Mouse (Mus musculus): ENCODE measurements at regions not wholly inside any gene's neighbourhood (a gene's known extent, or its start where the extent isn't known, plus 50 kb on each side); places are given as distances from the start of the nearest gene placed in this dataset.

- no peak overlapping the region for H3K4me3 ChIP-seq (ENCODE audit: low read depth, low read length)
- no peak for ATAC-seq (ENCODE audit: low FRiP score)
- H3K27me3 ChIP-seq (ENCODE audit: control insufficient read depth, insufficient read depth, low read length): no peaks in the 10 kb centered on the region
- H3K4me1 ChIP-seq (ENCODE audit: control insufficient read depth, insufficient read depth, low read length): no peaks in the 10 kb centered on the region
- H3K36me3 ChIP-seq (ENCODE audit: control insufficient read depth, insufficient read depth, low read length): no peaks in the 10 kb centered on the region
- WGBS: 91% methylated on average over 8 of the region's 8 CpGs
- H3K4me2 ChIP-seq: no peak overlapping the region
- no peak for DNase-seq (ENCODE audit: low spot score, missing footprints)
- no peaks in the 10 kb centered on the region for H3K9me3 ChIP-seq (ENCODE audit: control insufficient read depth, low read length)
- no peak overlapping the region for H3K9ac ChIP-seq (ENCODE audit: low read length)
- no peak overlapping the region for H3K27ac ChIP-seq (ENCODE audit: low read depth, low read length)
Measured at GRCm38 (mm10) chr10:22927977-22928376, 108.0 kb upstream of the Tcf21 start.

GRCm38 (mm10) chr10:22926099-22926498 lies 106.1 kb upstream of the Tcf21 start:
- DNase-seq (ENCODE audit: low spot score, missing footprints) (no peak), ATAC-seq (ENCODE audit: low FRiP score) (no peak)
- H3K27me3 ChIP-seq (ENCODE audit: control insufficient read depth, insufficient read depth, low read length): no peaks in the 10 kb centered on the region
- no peaks in the 10 kb centered on the region for H3K9me3 ChIP-seq (ENCODE audit: control insufficient read depth, low read length)
- no peak overlapping the region for H3K27ac ChIP-seq (ENCODE audit: low read depth, low read length)
- WGBS: 84% methylated on average over 5 of the region's 5 CpGs
- H3K9ac ChIP-seq (ENCODE audit: low read length): no peak overlapping the region
- H3K4me3 ChIP-seq (ENCODE audit: low read depth, low read length): no peak overlapping the region
- H3K4me1 ChIP-seq (ENCODE audit: control insufficient read depth, insufficient read depth, low read length): no peaks in the 10 kb centered on the region
- no peaks in the 10 kb centered on the region for H3K36me3 ChIP-seq (ENCODE audit: control insufficient read depth, insufficient read depth, low read length)
- no peak overlapping the region for H3K4me2 ChIP-seq

- no peaks in the 10 kb centered on the region for H3K9me3 ChIP-seq (ENCODE audit: control insufficient read depth, low read length)
- no peak overlapping the region for H3K9ac ChIP-seq (ENCODE audit: low read length)
- 76% methylated on average over 11 of the region's 11 CpGs for WGBS
- H3K27me3 ChIP-seq (ENCODE audit: control insufficient read depth, insufficient read depth, low read length): no peaks in the 10 kb centered on the region
- no peaks in the 10 kb centered on the region for H3K4me1 ChIP-seq (ENCODE audit: control insufficient read depth, insufficient read depth, low read length)
- H3K27ac ChIP-seq (ENCODE audit: low read depth, low read length): no peak overlapping the region
- no peak overlapping the region for H3K4me2 ChIP-seq
- no peak for DNase-seq (ENCODE audit: low spot score, missing footprints)
- ATAC-seq (ENCODE audit: low FRiP score): no peak
- no peaks in the 10 kb centered on the region for H3K36me3 ChIP-seq (ENCODE audit: control insufficient read depth, insufficient read depth, low read length)
- no peak overlapping the region for H3K4me3 ChIP-seq (ENCODE audit: low read depth, low read length)
Measured at GRCm38 (mm10) chr10:22921035-22921965, 101.3 kb upstream of the Tcf21 start.

- WGBS: 85% methylated on average over 1 of the region's 1 CpGs
- no peak overlapping the region for H3K9ac ChIP-seq (ENCODE audit: low read length)
- DNase-seq (ENCODE audit: low spot score, missing footprints) (no peak), ATAC-seq (ENCODE audit: low FRiP score) (no peak)
- no peaks in the 10 kb centered on the region for H3K36me3 ChIP-seq (ENCODE audit: control insufficient read depth, insufficient read depth, low read length)
- no peaks in the 10 kb centered on the region for H3K27me3 ChIP-seq (ENCODE audit: control insufficient read depth, insufficient read depth, low read length)
- no peak overlapping the region for H3K4me2 ChIP-seq
- no peak overlapping the region for H3K27ac ChIP-seq (ENCODE audit: low read depth, low read length)
- no peaks in the 10 kb centered on the region for H3K4me1 ChIP-seq (ENCODE audit: control insufficient read depth, insufficient read depth, low read length)
- no peaks in the 10 kb centered on the region for H3K9me3 ChIP-seq (ENCODE audit: control insufficient read depth, low read length)
- H3K4me3 ChIP-seq (ENCODE audit: low read depth, low read length): no peak overlapping the region
Measured at GRCm38 (mm10) chr10:22919869-22920268, 99.9 kb upstream of the Tcf21 start.

DNA sequence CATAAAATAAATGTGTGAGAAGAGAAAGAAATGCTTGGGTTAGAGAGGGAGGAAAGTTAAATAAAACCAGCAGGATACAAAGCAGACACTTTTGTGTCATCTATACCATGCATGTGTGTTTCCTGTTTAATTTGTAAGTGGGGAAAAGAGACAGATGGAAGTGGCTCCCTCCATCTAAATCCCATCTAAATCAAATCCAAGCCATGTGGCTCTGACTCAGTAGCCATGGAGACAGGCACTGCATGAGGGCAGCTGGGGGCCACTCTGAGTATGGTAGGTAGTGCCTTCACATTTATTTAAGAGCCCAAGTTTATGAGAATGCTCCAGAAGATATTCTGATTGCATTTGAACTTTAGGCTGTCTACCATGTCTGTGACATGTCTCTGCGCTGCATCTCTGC lies 97.8 kb upstream of the Tcf21 start:
- Histone ChIP-seq H3K4me3 (ENCODE audit: low read depth, low read length) (no peak overlapping the region), H3K9ac (ENCODE audit: low read length) (no peak overlapping the region), H3K4me2 (no peak overlapping the region), H3K36me3 (ENCODE audit: control insufficient read depth, insufficient read depth, low read length) (no peaks in the 10 kb centered on the region), H3K27ac (ENCODE audit: low read depth, low read length) (no peak overlapping the region), H3K4me1 (ENCODE audit: control insufficient read depth, insufficient read depth, low read length) (no peaks in the 10 kb centered on the region), H3K27me3 (ENCODE audit: control insufficient read depth, insufficient read depth, low read length) (no peaks in the 10 kb centered on the region), H3K9me3 (ENCODE audit: control insufficient read depth, low read length) (no peaks in the 10 kb centered on the region)
- DNase-seq (ENCODE audit: low spot score, missing footprints) (no peak), ATAC-seq (ENCODE audit: low FRiP score) (no peak)
- WGBS: 96% methylated on average over 1 of the region's 1 CpGs

- Histone ChIP-seq H3K9me3 (ENCODE audit: control insufficient read depth, low read length) (no peaks in the 10 kb centered on the region), H3K27ac (ENCODE audit: low read depth, low read length) (no peak overlapping the region), H3K36me3 (ENCODE audit: control insufficient read depth, insufficient read depth, low read length) (no peaks in the 10 kb centered on the region), H3K9ac (ENCODE audit: low read length) (no peak overlapping the region), H3K4me1 (ENCODE audit: control insufficient read depth, insufficient read depth, low read length) (no peaks in the 10 kb centered on the region), H3K27me3 (ENCODE audit: control insufficient read depth, insufficient read depth, low read length) (no peaks in the 10 kb centered on the region), H3K4me3 (ENCODE audit: low read depth, low read length) (no peak overlapping the region), H3K4me2 (no peak overlapping the region)
- DNase-seq (ENCODE audit: low spot score, missing footprints) (no peak), ATAC-seq (ENCODE audit: low FRiP score) (no peak)
- 82% methylated on average over 6 of the region's 6 CpGs for WGBS
Measured at GRCm38 (mm10) chr10:22915785-22916514, 96.0 kb upstream of the Tcf21 start.

- no peaks in the 10 kb centered on the region for H3K36me3 ChIP-seq (ENCODE audit: control insufficient read depth, insufficient read depth, low read length)
- WGBS: 79% methylated on average over 1 of the region's 1 CpGs
- DNase-seq (ENCODE audit: low spot score, missing footprints): no peak
Measured at GRCm38 (mm10) chr10:22913112-22913511, 93.1 kb upstream of the Tcf21 start.

GRCm38 (mm10) chr10:22908640-22909039 lies 88.7 kb upstream of the Tcf21 start:
- Histone ChIP-seq H3K4me2 (no peak overlapping the region), H3K27me3 (ENCODE audit: control insufficient read depth, insufficient read depth, low read length) (no peaks in the 10 kb centered on the region), H3K9me3 (ENCODE audit: control insufficient read depth, low read length) (no peaks in the 10 kb centered on the region), H3K4me1 (ENCODE audit: control insufficient read depth, insufficient read depth, low read length) (no peaks in the 10 kb centered on the region), H3K36me3 (ENCODE audit: control insufficient read depth, insufficient read depth, low read length) (no peaks in the 10 kb centered on the region), H3K27ac (ENCODE audit: low read depth, low read length) (no peak overlapping the region), H3K9ac (ENCODE audit: low read length) (no peak overlapping the region), H3K4me3 (ENCODE audit: low read depth, low read length) (no peak overlapping the region)
- ATAC-seq (ENCODE audit: low FRiP score): no peak
- no peak for DNase-seq (ENCODE audit: low spot score, missing footprints)
- WGBS: 90% methylated on average over 6 of the region's 6 CpGs

More at GRCm38 (mm10) chr10:22913112-22913511, 93.1 kb upstream of the Tcf21 start:
- no peaks in the 10 kb centered on the region for H3K4me1 ChIP-seq (ENCODE audit: control insufficient read depth, insufficient read depth, low read length)
- no peak overlapping the region for H3K4me3 ChIP-seq (ENCODE audit: low read depth, low read length)
- H3K4me2 ChIP-seq: no peak overlapping the region
- no peak for ATAC-seq (ENCODE audit: low FRiP score)
- H3K27me3 ChIP-seq (ENCODE audit: control insufficient read depth, insufficient read depth, low read length): no peaks in the 10 kb centered on the region
- no peak overlapping the region for H3K9ac ChIP-seq (ENCODE audit: low read length)
- no peak overlapping the region for H3K27ac ChIP-seq (ENCODE audit: low read depth, low read length)
- H3K9me3 ChIP-seq (ENCODE audit: control insufficient read depth, low read length): no peaks in the 10 kb centered on the region

DNA sequence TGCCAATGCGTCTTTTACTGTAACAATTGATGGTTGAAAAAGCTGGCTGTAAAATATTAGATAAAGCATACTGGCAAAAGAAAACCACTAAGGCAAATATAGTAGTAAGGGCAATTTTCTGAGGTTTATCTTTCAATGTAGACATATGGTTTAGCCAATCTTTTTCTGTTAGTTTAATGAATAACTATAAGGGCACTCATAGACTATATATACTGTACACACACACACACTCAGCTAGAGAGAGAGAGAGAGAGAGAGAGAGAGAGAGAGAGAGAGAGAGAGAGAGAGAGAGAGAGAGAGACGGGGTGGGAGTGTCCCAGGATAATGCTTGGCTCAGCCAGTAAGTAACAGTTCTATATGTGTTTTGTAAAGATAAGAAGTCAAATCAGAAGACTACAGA lies 85.3 kb upstream of the Tcf21 start:
- ATAC-seq (ENCODE audit: low FRiP score): no peak

More for the DNA sequence above, 85.3 kb upstream of the Tcf21 start:
- H3K9me3 ChIP-seq (ENCODE audit: control insufficient read depth, low read length): no peaks in the 10 kb centered on the region
- no peaks in the 10 kb centered on the region for H3K36me3 ChIP-seq (ENCODE audit: control insufficient read depth, insufficient read depth, low read length)
- no peak overlapping the region for H3K9ac ChIP-seq (ENCODE audit: low read length)
- WGBS: 81% methylated on average over 2 of the region's 2 CpGs
- no peaks in the 10 kb centered on the region for H3K4me1 ChIP-seq (ENCODE audit: control insufficient read depth, insufficient read depth, low read length)
- H3K27me3 ChIP-seq (ENCODE audit: control insufficient read depth, insufficient read depth, low read length): no peaks in the 10 kb centered on the region
- no peak for DNase-seq (ENCODE audit: low spot score, missing footprints)
- H3K4me2 ChIP-seq: no peak overlapping the region
- H3K4me3 ChIP-seq (ENCODE audit: low read depth, low read length): no peak overlapping the region
- H3K27ac ChIP-seq (ENCODE audit: low read depth, low read length): no peak overlapping the region

Measured in midbrain, embryonic 11.5 days (tissue).